8 mouse cellular contexts compared by ENCODE assay signal in genomic region chr11:106612209-106612960, GRCm38 (mm10). TPM values are rescaled to one million over a fixed set of nuclear protein-coding genes. Genes with fewer than 3 reads are reported as not detected.
DNase-seq lines count a peak whose midpoint lies in the region; ATAC-seq lines count a peak whose summit lies in the region.

No protein-coding gene starts in this region.

- peak overlapping the region; percentile 80 for H3K9ac ChIP-seq in forebrain, embryonic 15.5 days (replicated peaks)
- H3K9ac ChIP-seq in lung, embryonic 16.5 days (ENCODE audit: low read length), result peak overlapping the region; percentile 96

- under 1% methylated on average over 66 of the region's 67 CpGs for WGBS in forebrain, embryonic 15.5 days
- WGBS in lung, embryonic 16.5 days, result under 1% methylated on average over 65 of the region's 67 CpGs

- ATAC-seq in forebrain, embryonic 15.5 days (replicated peaks), result peak; percentile 86; the same call in 1 of the 2 replicates
- ATAC-seq in lung, embryonic 16.5 days (ENCODE audit: low read depth), result peak; percentile 65

- peaks cover 15% of the 10 kb centered on the region for H3K4me1 ChIP-seq in forebrain, embryonic 15.5 days
- H3K4me1 ChIP-seq in lung, embryonic 16.5 days (replicated peaks; ENCODE audit: control insufficient read depth, insufficient read depth, low read length), result peaks cover 15% of the 10 kb centered on the region

- peaks cover 5% of the 10 kb centered on the region; the same call in 1 of the 2 replicates for H3K27me3 ChIP-seq in forebrain, embryonic 15.5 days
- H3K27me3 ChIP-seq in lung, embryonic 16.5 days (ENCODE audit: control insufficient read depth, insufficient read depth, low read depth, low read length), result no peaks in the 10 kb centered on the region

- H3K36me3 ChIP-seq in forebrain, embryonic 15.5 days, result no peaks in the 10 kb centered on the region
- no peaks in the 10 kb centered on the region for H3K36me3 ChIP-seq in lung, embryonic 16.5 days (ENCODE audit: control insufficient read depth, insufficient read depth, low read length)

- H3K27ac ChIP-seq in forebrain, embryonic 15.5 days (replicated peaks), result peak overlapping the region; percentile 70
- H3K27ac ChIP-seq in lung, embryonic 16.5 days (ENCODE audit: low read length), result peak overlapping the region; percentile 89

- no peaks in the 10 kb centered on the region for H3K9me3 ChIP-seq in forebrain, embryonic 15.5 days
- no peaks in the 10 kb centered on the region for H3K9me3 ChIP-seq in lung, embryonic 16.5 days (ENCODE audit: control insufficient read depth, low read length)

- H3K4me3 ChIP-seq in forebrain, embryonic 15.5 days, result peak overlapping the region; percentile 65
- H3K4me3 ChIP-seq in lung, embryonic 16.5 days (ENCODE audit: low read length), result peak overlapping the region; percentile 100

- DNase-seq in T-cell, adult 2 months (ENCODE audit: low spot score), result peak; percentile 48
- peak; percentile 54 to 63 for DNase-seq in cerebellum, adult 18-20 months
- DNase-seq in heart, postnatal 25 days (ENCODE audit: low spot score), result peak; percentile 20
- peak; percentile 12 to 57 for DNase-seq in layer of hippocampus, adult 18-20 months (ENCODE audit: low spot score in 2 of 2)
- DNase-seq in right cerebral cortex, adult 18-20 months, result peak; percentile 39
- peak; percentile 24 to 39 for DNase-seq in urinary bladder, postnatal 36 days (ENCODE audit: low spot score in 2 of 2)

- intact Hi-C loops in heart, postnatal 25 days (cut with DNase I), result loop anchor here (5.0 to 10.0 kb wide), 3 partner anchors 110 to 338 kb away; partner anchors contain the start of genes Smarcd2 and Tcam1

- peak overlapping the region; percentile 79 for H3K4me2 ChIP-seq in forebrain, embryonic 15.5 days (replicated peaks)
- H3K4me2 ChIP-seq in lung, embryonic 16.5 days (ENCODE audit: low read depth, low read length), result peak overlapping the region; percentile 93

RNA-seq across cellular contexts. Expression of gene Tex2, which starts 0.8 kb away (rescaled TPM):
- polyA plus RNA-seq in forebrain, embryonic 15.5 days (2015; fragmentation: Nextera tagmentation; extraction: Ambion mirVana), result 14.0 and 15.2 TPM in 2 replicates
- 10 to 100 TPM; 45.5 to 46.7 TPM for total RNA-seq in heart, postnatal 25 days (2021)
- 100 to 1,000 TPM; 146 to 158 TPM for total RNA-seq in layer of hippocampus, adult 18-20 months (2021)
- 10.4 and 11.5 TPM in 2 replicates for polyA plus RNA-seq in lung, embryonic 16.5 days (2015; fragmentation: Nextera tagmentation; extraction: Ambion mirVana)

Comparison
In these comparisons a context has a peak if more than half of its experiments do, and no peak if none do; other contexts are left out.
1. Peak in every context shown above with its lines: DNase-seq, ATAC-seq, H3K4me3 ChIP-seq and H3K27ac ChIP-seq.